Mouse (Mus musculus): ENCODE data around the gene Depdc5. TPM values are rescaled to one million over a fixed set of nuclear protein-coding genes. Genes with fewer than 3 reads are reported as not detected.
"Not testable (repeated sequence)": the region's sequence is repeated elsewhere in the genome, so short reads cannot be mapped to it uniquely, and the experiment has no call there.

Gene Depdc5
- total RNA-seq, 1 experiment, result 27.2 TPM

DNA sequence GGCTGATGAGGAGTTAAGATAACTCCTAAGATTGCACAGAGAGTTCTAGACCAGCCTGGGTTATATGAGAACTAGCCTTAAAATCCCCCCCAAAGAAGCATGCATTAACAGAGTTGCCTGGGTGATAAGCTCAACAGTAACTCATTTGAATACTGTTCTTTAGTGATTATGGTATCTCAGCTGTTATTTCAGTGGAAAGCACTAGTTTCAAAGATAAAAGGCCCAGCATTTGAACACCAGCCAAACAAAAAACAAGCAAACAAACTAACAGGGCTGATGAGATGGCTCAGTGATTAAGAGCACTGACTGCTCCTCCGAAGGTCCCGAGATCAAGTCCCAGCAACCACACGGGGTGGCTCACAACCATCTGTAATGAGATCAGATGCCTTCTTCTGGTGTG lies 14.3 kb upstream of the Depdc5 start:
- Histone ChIP-seq H3K4me1 (ENCODE audit: control insufficient read depth in 2 of 2, insufficient read depth in 2 of 2, low read length in 2 of 2, poor library complexity in 1 of 2) (peaks cover 9 to 17% of the 10 kb centered on the region in 2 experiments), H3K9me3 (ENCODE audit: control insufficient read depth, insufficient read depth, low read depth, low read length) (no peaks in the 10 kb centered on the region), H3K9ac (ENCODE audit: insufficient read depth, low read depth, low read length, poor library complexity, severe bottlenecking) (no peak overlapping the region), H3K27ac (ENCODE audit: insufficient read depth, low read depth, low read length, poor library complexity, severe bottlenecking) (no peak overlapping the region), H3K4me3 (ENCODE audit: insufficient read depth in 1 of 2, low read depth in 1 of 2, low read length in 2 of 2, poor library complexity in 1 of 2, severe bottlenecking in 1 of 2) (no peak overlapping the region), H3K36me3 (ENCODE audit: control insufficient read depth, insufficient read depth, low read length, poor library complexity, severe bottlenecking) (no peaks in the 10 kb centered on the region; the same call in 1 of the 2 replicates)
- no peak for DNase-seq (ENCODE audit: low read depth, low spot score)
- in situ Hi-C loops (cut with MboI; ENCODE audit: low sequenced_read_pairs in 2 of 2, unreplicated experiment in 2 of 2), result no loop called here
- no peak for TF ChIP-seq ZNF384 (IDR thresholded peaks at IDR 0.05; ENCODE audit: low read depth, low read length)
- no peak for TF ChIP-seq ZC3H11A (IDR thresholded peaks at IDR 0.05; ENCODE audit: borderline replicate concordance, low read depth, low read length)
- TF ChIP-seq HCFC1 (IDR thresholded peaks at IDR 0.05; ENCODE audit: borderline replicate concordance, insufficient read depth, low read length), result no peak
- TF ChIP-seq MAFK (IDR thresholded peaks at IDR 0.05; ENCODE audit: insufficient read depth, low read depth, low read length), result no peak
- TF ChIP-seq CHD2 (IDR thresholded peaks at IDR 0.05; ENCODE audit: low read depth, low read length), result no peak

- DNase-seq (ENCODE audit: low read depth, low spot score); H3K9me3 ChIP-seq (ENCODE audit: control insufficient read depth, insufficient read depth, low read depth, low read length); H3K27ac ChIP-seq (ENCODE audit: insufficient read depth, low read depth, low read length, poor library complexity, severe bottlenecking); in situ Hi-C loops (cut with MboI; ENCODE audit: low sequenced_read_pairs in 2 of 2, unreplicated experiment in 2 of 2); H3K36me3 ChIP-seq (ENCODE audit: control insufficient read depth, insufficient read depth, low read length, poor library complexity, severe bottlenecking); H3K4me3 ChIP-seq (ENCODE audit: insufficient read depth in 1 of 2, low read depth in 1 of 2, low read length in 2 of 2, poor library complexity in 1 of 2, severe bottlenecking in 1 of 2); H3K9ac ChIP-seq (ENCODE audit: insufficient read depth, low read depth, low read length, poor library complexity, severe bottlenecking): not testable (repeated sequence)
- H3K4me1 ChIP-seq (ENCODE audit: control insufficient read depth in 2 of 2, insufficient read depth in 2 of 2, low read length in 2 of 2, poor library complexity in 1 of 2), result peaks cover 9 to 19% of the 10 kb centered on the region in 2 experiments
Measured at GRCm38 (mm10) chr5:32849580-32849979, 13.9 kb upstream of the Depdc5 start.

DNA sequence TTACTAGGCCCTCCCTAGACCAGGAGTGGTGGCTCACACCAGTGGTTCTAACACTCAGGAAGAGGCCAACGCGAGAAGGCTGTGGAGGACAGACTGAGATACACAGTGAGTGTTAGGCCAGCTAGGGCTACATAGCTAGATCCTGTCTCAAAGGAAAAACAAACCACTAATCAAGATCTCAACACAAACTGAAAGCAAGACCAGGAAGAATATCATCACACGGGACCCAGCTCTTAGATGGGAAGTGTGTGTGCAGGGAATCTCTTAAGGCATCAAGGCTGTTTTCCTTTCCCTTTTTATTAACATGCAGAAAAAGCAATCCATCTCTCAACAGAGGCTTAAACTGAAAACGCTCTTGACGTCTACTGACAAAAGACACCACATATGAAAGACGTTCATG lies 11.5 kb upstream of the Depdc5 start:
- TF ChIP-seq CHD2 (IDR thresholded peaks at IDR 0.05; ENCODE audit: low read depth, low read length) (no peak), ZNF384 (IDR thresholded peaks at IDR 0.05; ENCODE audit: low read depth, low read length) (no peak), ZC3H11A (IDR thresholded peaks at IDR 0.05; ENCODE audit: borderline replicate concordance, low read depth, low read length) (no peak), MAFK (IDR thresholded peaks at IDR 0.05; ENCODE audit: insufficient read depth, low read depth, low read length) (no peak), HCFC1 (IDR thresholded peaks at IDR 0.05; ENCODE audit: borderline replicate concordance, insufficient read depth, low read length) (no peak)
- peak overlapping the region in 1 of 2 experiments; percentile 19; a peak in 1 of 4 replicates for H3K4me3 ChIP-seq (ENCODE audit: insufficient read depth in 1 of 2, low read depth in 1 of 2, low read length in 2 of 2, poor library complexity in 1 of 2, severe bottlenecking in 1 of 2)
- peak overlapping the region; percentile 38; the same call in 1 of the 2 replicates for H3K27ac ChIP-seq (ENCODE audit: insufficient read depth, low read depth, low read length, poor library complexity, severe bottlenecking)
- in situ Hi-C loops (cut with MboI; ENCODE audit: low sequenced_read_pairs in 2 of 2, unreplicated experiment in 2 of 2), result no loop called here
- peak overlapping the region; percentile 50; the same call in 1 of the 2 replicates for H3K9ac ChIP-seq (ENCODE audit: insufficient read depth, low read depth, low read length, poor library complexity, severe bottlenecking)
- DNase-seq (ENCODE audit: low read depth, low spot score), result no peak
- no peaks in the 10 kb centered on the region for H3K9me3 ChIP-seq (ENCODE audit: control insufficient read depth, insufficient read depth, low read depth, low read length)
- H3K4me1 ChIP-seq (ENCODE audit: control insufficient read depth in 2 of 2, insufficient read depth in 2 of 2, low read length in 2 of 2, poor library complexity in 1 of 2), result peaks cover 11 to 19% of the 10 kb centered on the region in 2 experiments
- no peaks in the 10 kb centered on the region for H3K36me3 ChIP-seq (ENCODE audit: control insufficient read depth, insufficient read depth, low read length, poor library complexity, severe bottlenecking)

DNA sequence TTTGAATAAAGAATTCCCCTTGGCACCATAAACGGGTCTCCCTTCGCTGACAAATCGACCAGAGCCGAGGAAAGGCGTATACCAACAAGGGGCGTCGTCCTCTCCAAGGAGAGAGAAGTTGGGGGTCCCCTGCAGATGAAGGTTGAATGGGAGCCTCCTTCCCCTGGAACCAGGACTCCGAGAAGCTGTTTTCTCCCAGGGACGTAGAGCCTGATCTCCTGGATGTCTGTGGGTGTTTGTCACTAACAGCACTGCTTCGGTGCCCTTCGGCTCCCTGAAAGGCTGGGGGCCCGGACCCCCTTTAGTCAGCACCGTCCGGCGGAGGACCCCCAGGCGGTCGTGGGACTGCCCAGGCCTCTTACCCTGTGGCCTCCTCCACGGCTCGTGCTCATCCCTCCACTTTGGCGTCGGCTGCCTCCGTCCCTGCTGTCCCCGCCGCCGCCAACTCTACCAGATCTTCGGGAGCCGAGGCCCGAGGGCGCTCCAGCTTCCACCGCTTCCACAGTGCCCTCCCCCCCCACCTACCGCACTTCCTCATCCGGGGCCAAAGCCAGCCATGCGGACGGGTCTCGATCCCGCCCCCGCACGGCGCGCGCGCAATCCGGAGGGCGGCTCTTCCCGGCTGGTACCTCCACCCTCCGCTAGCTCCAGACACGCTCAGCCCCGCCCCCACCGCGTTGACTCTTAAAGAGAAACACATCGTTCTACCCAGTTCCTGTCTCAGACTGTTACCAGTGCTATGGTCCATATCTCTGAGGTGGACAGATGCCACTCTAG lies 9.6 kb upstream of the Depdc5 start, which contains the start of gene Prr14l:
TSS of gene Prr14l (minus strand) at position 526 of the 777 bp plus-strand sequence.
- peak within 1 kb of the TSS; percentile 89 to 97 for H3K4me3 ChIP-seq (ENCODE audit: insufficient read depth in 1 of 2, low read depth in 1 of 2, low read length in 2 of 2, poor library complexity in 1 of 2, severe bottlenecking in 1 of 2)
- H3K27ac ChIP-seq (ENCODE audit: insufficient read depth, low read depth, low read length, poor library complexity, severe bottlenecking), result peak within 1 kb of the TSS; percentile 68
- peaks cover 11 to 19% of the 10 kb centered on the region in 2 experiments for H3K4me1 ChIP-seq (ENCODE audit: control insufficient read depth in 2 of 2, insufficient read depth in 2 of 2, low read length in 2 of 2, poor library complexity in 1 of 2)
- peak within 1 kb of the TSS; percentile 98 for H3K9ac ChIP-seq (ENCODE audit: insufficient read depth, low read depth, low read length, poor library complexity, severe bottlenecking)
- in situ Hi-C loops (cut with MboI; ENCODE audit: low sequenced_read_pairs in 2 of 2, unreplicated experiment in 2 of 2), result no loop called here
- TF ChIP-seq MAFK (IDR thresholded peaks at IDR 0.05; ENCODE audit: insufficient read depth, low read depth, low read length) (no peak), ZC3H11A (IDR thresholded peaks at IDR 0.05; ENCODE audit: borderline replicate concordance, low read depth, low read length) (no peak), HCFC1 (IDR thresholded peaks at IDR 0.05; ENCODE audit: borderline replicate concordance, insufficient read depth, low read length) (peak; percentile 75)
- no peaks in the 10 kb centered on the region for H3K36me3 ChIP-seq (ENCODE audit: control insufficient read depth, insufficient read depth, low read length, poor library complexity, severe bottlenecking)
- no peaks in the 10 kb centered on the region for H3K9me3 ChIP-seq (ENCODE audit: control insufficient read depth, insufficient read depth, low read depth, low read length)
- DNase-seq (ENCODE audit: low read depth, low spot score), result peak; percentile 97

All from ES-E14 (cell line).